Mouse (Mus musculus) heart, postnatal 25 days (tissue): ENCODE measurements around the gene Dguok. TPM values are rescaled to one million over a fixed set of nuclear protein-coding genes. Genes with fewer than 3 reads are reported as not detected.
A peak's percentile ranks its signal among the peaks of the same experiment; 100 is the strongest.

Experiments used
- DNase-seq: peaks from one replicate; pipeline ENCODE4 v3.0.0; 2022; ENCODE audit warnings: low spot score
- intact Hi-C: fragments of 180-260 bp; cut with DNase I; formaldehyde crosslinking; loops from one replicate; pipeline ENCODE4 v1.15.1; 2025
- total RNA-seq, 2 experiments: library from RNA; stranded (reverse); gene quantifications; 2 replicates each; pipeline ENCODE4 v1.2.3; 2021

Dguok gene
- total RNA-seq, result 10 to 100 TPM; 32.8 to 35.2 TPM

- intact Hi-C loops, result loop anchor here (5.0 kb wide), 1 partner anchor 49 kb away; the partner anchor contains the start of gene Tet3
Measured at GRCm38 (mm10) chr6:83506258-83507167, at the start of gene Dguok. Gene Dguok, minus strand, starts transcription at chr6:83506969.

GRCm38 (mm10) chr6:83555972-83556371, 49.2 kb upstream of the Dguok start:
- intact Hi-C loops, result no loop called here
- no peak for DNase-seq

More at GRCm38 (mm10) chr6:83506258-83507167, at the start of gene Dguok:
- peak; percentile 96 for DNase-seq

GRCm38 (mm10) chr6:83548346-83548745, 41.6 kb upstream of the Dguok start:
- DNase-seq, result no peak
- intact Hi-C loops, result no loop called here

DNA sequence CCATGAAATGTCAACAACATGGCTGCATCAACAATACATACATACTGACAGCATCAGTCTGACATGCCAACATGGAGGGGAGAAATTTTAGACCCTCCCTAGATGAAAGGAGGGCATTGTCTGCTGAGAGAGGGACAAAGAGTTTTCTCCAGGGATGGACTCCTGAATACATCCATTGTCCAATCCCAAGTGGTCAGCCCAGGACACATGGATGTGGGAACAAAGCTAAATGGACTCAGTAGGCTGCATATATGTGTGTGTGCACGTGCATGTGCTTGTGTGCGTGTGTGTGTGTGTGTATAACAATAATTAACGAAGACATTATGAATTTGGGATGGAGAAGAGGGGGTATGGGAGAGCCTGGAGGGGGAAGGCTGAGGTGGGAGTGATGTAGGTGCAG, 39.0 kb upstream of the Dguok start:
- DNase-seq, result no peak
- intact Hi-C loops, result no loop called here

GRCm38 (mm10) chr6:83541756-83542456, 35.1 kb upstream of the Dguok start:
- DNase-seq, result peak; percentile 33
- intact Hi-C loops, result no loop called here

DNA sequence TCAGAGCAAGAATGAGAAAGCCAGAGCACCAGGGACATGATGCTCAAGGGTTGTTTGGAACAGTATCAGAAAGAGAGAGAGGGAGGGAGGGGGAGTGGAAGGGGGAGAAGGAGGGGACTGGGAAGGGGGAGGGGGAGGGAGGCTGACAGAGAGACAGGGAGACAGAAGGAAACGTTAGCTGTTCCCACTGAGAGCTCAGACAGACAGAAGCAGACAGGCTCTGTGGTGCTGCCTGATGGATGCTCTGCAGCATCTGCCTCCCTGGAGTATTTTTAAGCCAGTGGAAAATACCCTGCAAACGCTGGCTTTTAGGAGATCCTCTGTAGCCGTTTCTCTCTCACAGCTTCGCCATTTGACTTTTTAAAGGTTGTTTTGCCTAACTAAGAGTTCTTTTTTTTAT, 33.2 kb upstream of the Dguok start:
- intact Hi-C loops, result no loop called here
- no peak for DNase-seq

- no peak for DNase-seq
- intact Hi-C loops, result no loop called here
Measured at GRCm38 (mm10) chr6:83536795-83537059, 30.0 kb upstream of the Dguok start.

DNA sequence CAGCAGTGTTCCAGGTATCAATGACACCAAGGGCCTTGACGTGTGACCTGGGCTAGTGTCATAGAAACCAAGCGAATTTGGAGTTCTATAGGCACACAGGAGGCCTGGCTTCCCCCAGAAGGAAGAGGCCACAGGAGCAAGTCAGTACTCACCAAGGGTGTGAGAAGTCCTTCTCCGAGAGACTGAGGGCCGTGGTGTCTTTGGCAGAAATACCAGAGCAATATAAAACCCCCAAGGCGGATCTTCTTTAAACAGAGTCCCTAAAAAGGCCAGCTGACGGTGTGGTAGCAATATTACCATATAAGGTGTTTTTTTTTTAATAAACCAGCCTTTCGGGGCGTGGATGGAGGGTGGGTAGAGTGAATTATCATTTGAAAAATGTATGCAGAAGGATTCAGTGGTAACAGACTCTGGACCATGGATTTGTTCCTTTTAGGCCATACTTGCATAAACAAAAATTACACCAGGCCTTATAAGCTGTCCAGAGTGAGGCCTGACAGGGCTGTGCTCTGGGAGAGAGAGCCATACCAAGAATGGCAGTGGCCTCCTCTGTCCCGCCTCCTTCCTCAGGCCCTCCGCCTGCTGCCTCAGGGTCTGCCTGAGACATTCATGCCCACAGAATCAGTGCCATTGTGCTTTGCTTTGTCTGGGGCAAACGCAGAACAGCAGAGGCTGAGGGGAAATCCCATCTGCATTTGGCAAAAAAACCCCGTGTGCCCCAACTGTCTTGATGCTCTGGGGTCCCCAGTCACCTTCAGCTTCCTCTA, 29.4 kb upstream of the Dguok start, which contains the start of gene Actg2:
Gene Actg2, minus strand, starts transcription at position 238 of the 767 bp plus-strand sequence.
- DNase-seq, result no peak
- intact Hi-C loops, result no loop called here

DNA sequence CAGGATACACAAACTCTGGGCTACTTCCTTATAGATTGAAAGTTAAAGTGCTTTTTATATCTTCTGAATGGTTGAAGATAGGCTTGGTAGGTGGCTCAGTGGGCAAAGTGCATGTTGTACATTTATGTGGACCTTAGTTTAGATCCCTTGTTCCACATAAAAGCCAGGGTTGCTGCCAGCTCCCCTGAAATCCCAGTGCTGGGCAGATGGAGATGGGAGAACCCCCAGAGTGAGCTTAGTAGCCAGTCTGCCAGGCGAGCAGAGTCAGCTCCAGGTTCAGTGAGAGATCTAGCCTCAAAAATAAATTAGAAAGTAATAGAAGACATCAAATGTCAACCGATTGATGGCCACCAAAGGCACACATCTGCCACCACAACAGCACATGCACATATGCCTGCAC, 25.8 kb upstream of the Dguok start:
- no peak for DNase-seq
- intact Hi-C loops, result no loop called here

GRCm38 (mm10) chr6:83523194-83523593, 16.4 kb upstream of the Dguok start:
- intact Hi-C loops, result no loop called here
- no peak for DNase-seq

DNA sequence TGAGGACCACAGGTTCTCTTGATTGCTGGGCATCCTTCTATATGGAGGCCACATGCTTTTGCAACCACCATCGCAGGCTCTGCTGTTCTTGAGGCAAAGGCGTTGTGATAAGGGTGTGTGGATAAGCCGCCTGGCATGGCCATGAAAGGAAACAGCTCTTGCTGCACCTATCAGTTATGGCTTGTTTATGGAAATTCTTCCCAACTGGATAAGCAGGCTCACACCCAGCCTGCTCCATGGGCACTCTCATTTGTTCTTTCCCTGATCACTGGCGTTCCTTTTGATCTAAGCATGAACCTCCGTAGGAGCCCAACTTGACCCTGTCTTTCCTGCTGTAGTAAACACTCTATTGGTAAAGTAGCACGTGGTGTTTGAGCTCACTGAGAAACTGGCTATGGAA, 15.0 kb upstream of the Dguok start:
- intact Hi-C loops, result no loop called here
- DNase-seq, result no peak

- DNase-seq, result no peak
- intact Hi-C loops, result no loop called here
Measured at GRCm38 (mm10) chr6:83518637-83519036, 11.9 kb upstream of the Dguok start.

- intact Hi-C loops, result no loop called here
- no peak for DNase-seq
Measured at GRCm38 (mm10) chr6:83515172-83515571, 8.4 kb upstream of the Dguok start.

GRCm38 (mm10) chr6:83512495-83512894, 5.7 kb upstream of the Dguok start:
- intact Hi-C loops, result loop anchor here (1.0 kb wide), 1 partner anchor 156 kb away; no protein-coding TSS in a partner anchor

GRCm38 (mm10) chr6:83510210-83510609, 3.4 kb upstream of the Dguok start:
- intact Hi-C loops, result no loop called here
- DNase-seq, result no peak

More at GRCm38 (mm10) chr6:83512495-83512894, 5.7 kb upstream of the Dguok start:
- peak; percentile 14 for DNase-seq

GRCm38 (mm10) chr6:83509442-83509841, 2.7 kb upstream of the Dguok start:
- intact Hi-C loops, result loop anchor here (5.0 kb wide), 1 partner anchor 52 kb away; the partner anchor contains the start of gene Tet3
- no peak for DNase-seq

DNA sequence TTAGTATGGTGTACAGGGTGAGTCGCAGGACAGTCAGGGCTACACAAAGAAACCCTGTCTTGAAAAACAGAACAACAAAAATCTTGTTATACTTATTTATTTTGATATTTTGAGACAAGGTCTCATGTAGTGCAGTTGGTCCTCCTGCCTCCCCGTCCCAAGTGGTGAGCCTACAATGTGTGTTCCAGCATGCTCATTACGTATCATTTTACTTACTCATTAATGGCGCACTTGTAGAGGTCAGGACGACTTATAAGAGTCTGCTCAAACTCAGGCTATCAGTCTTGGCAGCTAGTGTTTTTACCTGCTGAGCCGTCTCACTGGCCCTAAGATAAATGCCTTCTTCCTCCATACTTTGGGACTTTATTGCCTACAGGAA, 388 bp upstream of the Dguok start:
- intact Hi-C loops, result loop anchor here (5.0 kb wide), 1 partner anchor 50 kb away; the partner anchor contains the start of gene Tet3

GRCm38 (mm10) chr6:83505554-83505953, 1.2 kb downstream of the Dguok start:
- no peak for DNase-seq
- intact Hi-C loops, result loop anchor here (5.0 kb wide), 1 partner anchor 48 kb away; the partner anchor contains the start of gene Tet3

More for the DNA sequence above, 388 bp upstream of the Dguok start:
- DNase-seq, result no peak

- DNase-seq, result no peak
- intact Hi-C loops, result no loop called here
Measured at GRCm38 (mm10) chr6:83503361-83503760, 3.4 kb downstream of the Dguok start.

- no peak for DNase-seq
- intact Hi-C loops, result no loop called here
Measured at GRCm38 (mm10) chr6:83502656-83503055, 4.1 kb downstream of the Dguok start.
